Mouse (Mus musculus) colon, adult 2 months (tissue): ENCODE data around the gene Mllt6. TPM values are rescaled to one million over a fixed set of nuclear protein-coding genes. Genes with fewer than 3 reads are reported as not detected.

Source experiments
- polyA plus RNA-seq: library from polyadenylated mRNA; depleted of rRNA; stranded (reverse); fragments of >200 nt; gene quantifications from 2 replicates; pipeline ENCODE4 v1.2.3, GENCODE M21; 2012; rRNA removed

Mllt6 gene
- 45.1 and 49.9 TPM in 2 replicates for polyA plus RNA-seq

DNA sequence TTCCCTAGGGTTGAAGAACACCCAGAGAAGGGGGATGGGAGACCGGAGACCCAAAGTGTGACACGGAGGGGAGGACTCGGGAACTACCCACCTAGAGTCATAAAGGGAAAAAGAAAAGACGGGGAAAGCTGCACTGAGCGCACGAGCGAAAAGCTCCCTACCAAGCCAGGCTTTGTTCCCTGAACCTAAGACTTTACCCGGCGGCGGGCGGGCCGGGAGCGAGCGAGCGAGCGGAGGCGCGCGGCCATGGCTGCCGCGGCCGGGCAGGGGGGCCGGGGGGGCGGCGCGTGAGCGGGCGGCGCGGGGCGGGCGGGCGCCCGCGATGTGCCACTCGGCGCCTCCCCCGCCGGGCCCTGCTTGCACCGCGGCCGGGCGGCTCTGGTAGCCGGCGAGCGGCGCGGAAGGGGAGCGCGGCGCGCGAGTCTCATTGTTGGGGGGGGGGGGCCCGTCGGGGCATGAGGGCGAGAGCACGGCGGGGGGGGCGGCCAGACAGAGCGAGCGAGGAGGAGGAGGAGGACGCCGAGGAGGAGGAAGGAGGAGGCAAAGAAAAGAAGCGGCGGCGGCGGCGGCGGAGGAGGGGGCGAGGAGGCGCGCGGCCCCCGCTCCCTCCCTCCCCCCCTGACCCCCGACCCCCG is at the start of gene Mllt6:
Gene Mllt6 (plus strand): TSS at position 522 of the 635 bp plus-strand sequence.

DNA sequence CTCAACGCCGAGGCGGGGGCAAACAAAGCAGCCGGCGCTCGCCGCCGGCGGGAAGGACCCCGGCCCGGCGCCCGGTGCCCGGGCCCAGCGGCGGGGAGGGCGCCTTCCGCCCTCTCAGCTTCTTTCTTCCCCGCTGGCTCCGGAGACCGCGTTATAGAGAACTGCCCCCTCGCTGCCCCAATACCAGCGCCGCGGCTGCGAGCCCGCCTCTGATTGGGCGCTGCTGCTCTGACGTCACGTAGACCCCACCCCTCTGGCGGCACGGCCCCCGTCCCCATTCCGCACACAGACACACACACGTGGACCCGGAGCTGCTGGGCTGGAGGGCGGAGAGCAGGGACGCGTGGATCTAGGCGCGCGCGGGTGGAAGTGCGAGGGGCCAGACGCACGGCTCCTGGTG is 33.6 kb upstream of the Mllt6 start, which contains the start of gene Epop:
Gene Epop (minus strand): TSS at position 127 of the 400 bp plus-strand sequence.

DNA sequence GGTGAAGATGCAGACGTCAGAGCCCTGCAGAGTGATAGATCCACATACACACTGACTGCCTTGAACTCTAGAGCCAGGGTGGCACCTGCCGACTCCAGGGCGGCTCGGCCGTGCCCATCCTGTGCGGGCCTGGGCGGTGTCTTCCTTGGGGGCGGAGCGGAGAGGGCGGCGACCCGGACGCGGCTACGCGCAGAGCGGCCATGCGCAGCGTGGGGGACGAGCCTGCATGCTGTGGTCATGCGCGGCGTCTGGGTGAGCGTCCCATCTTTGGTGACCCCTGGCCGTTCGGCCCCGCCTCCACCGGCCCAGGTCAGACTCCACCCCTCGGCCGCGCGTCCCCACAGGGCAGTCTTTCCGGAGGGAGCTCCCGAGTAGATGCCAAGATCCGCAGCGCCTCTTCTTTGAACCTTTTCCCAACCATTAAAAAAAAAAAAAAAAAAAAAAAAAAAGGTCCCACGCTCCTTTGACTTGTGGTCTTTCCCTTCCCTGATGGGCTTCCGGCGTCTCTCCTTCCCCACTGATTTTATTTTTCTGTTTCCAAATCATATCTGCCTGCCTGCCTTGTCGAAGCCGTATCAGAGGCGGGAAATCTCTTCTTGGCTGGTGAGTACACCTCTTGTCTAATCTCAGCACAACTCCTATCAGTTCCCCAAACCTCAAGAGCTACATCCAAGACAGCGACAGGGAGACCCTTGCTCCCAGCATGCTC is 22.6 kb downstream of the Mllt6 start, which contains the start of gene Cisd3:
Gene Cisd3 (plus strand): TSS at position 214 of the 709 bp plus-strand sequence.

DNA sequence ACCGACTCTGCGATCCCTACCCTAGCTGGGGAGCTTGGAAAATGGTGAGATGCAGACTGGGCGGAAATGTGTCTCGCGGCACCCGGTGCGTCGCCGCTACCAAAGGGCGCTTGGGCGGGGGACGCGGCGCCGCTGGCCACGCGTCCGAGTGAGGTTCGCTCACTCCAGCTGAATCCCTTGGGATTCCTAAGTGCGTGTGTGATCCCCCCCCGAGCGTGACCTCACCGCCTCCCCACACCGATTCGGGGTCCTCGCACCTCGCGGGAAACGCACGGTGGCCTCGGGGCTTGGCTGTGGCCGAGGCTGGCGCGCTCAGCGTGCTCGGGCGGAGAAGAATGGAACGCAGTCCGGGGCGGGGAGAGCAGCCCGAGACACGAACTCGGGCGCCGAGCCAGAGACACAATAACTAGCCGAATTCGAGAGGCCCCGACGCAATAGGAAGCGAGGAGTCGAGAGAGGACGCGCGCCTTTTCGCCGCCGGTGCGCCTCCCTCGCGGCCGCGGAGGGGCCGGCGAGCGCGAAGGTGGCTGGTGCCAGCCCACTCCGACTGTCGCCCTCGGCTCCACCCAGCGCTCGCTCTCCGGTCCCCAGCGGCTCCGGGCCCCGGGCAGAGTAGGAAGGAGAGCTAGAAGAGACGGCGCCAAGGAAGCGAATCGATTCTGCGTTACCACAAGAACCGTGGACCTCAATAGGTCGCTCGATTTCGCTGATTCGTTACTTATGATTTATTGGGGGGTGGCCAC is 37.0 kb downstream of the Mllt6 start, which contains the start of gene Pcgf2:
Gene Pcgf2 (minus strand): TSS at position 495 of the 743 bp plus-strand sequence.

DNA sequence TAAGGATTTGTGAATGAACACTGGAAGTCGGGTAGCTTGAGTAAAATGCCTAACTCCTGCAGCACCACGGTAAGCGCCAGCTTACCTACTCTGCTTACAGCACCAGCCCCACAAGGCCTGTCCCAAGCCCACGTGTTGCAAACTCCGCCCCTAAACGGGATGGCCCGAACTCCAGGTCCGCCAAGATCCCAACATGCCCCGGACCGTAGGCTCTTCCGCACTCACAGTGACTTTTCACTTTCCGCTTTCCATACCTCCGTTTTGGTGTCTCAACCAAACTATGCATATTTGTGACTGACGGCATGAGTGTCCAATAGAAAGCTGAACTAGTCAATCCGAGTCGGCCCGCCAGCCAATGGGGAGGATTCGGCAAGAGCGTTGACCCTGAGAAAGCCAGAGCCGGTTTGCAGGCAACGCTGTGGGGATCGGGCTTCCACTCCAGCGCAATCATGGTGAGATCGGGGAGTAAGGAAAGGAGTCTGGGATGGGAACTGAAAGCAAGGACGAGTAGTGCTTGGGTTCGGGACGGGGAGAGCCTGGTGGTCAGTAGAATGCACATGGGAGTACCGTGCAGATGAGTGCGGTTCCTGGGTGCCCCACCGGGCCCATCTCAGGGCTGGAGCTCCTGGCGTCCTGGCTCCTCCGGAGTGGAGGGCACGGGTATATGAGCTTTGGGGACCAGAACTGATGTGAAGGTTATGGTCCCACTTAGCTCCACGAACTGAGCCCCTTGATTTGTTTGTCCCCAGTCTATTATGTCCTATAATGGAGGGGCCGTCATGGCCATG is 40.0 kb downstream of the Mllt6 start, which contains the start of gene Psmb3:
Gene Psmb3 (plus strand): TSS at position 361 of the 788 bp plus-strand sequence.

Other genes starting within 250 kb of the Mllt6 start
- gene Arhgap23, start 247.9 kb upstream of the Mllt6 start, polyA plus RNA-seq: 21.4 and 23.5 TPM in 2 replicates
- gene 4933428G20Rik, start 163.1 kb upstream of the Mllt6 start, polyA plus RNA-seq: not detected in 2 replicates
- 0.73 and 0.81 TPM in 2 replicates for gene Srcin1, start 87.2 kb upstream of the Mllt6 start, polyA plus RNA-seq
- 4.3 and 4.6 TPM in 2 replicates for gene Epop, start 33.7 kb upstream of the Mllt6 start, polyA plus RNA-seq
- gene Cisd3, start 22.4 kb downstream of the Mllt6 start, polyA plus RNA-seq: 149 and 167 TPM in 2 replicates
- 95.9 and 122 TPM in 2 replicates for gene Pcgf2, start 37.1 kb downstream of the Mllt6 start, polyA plus RNA-seq
- gene Psmb3, start 40.0 kb downstream of the Mllt6 start, polyA plus RNA-seq: 214 and 261 TPM in 2 replicates
- gene Pip4k2b, start 81.3 kb downstream of the Mllt6 start, polyA plus RNA-seq: 5.8 and 6.2 TPM in 2 replicates
- gene Cwc25, start 103.1 kb downstream of the Mllt6 start, polyA plus RNA-seq: 5.4 and 6.2 TPM in 2 replicates
- gene 1700001P01Rik, start 112.5 kb downstream of the Mllt6 start, polyA plus RNA-seq: 0.22 TPM in 1 of 2 replicates, not detected in the other
- 86.3 and 88.2 TPM in 2 replicates for gene Rpl23, start 119.0 kb downstream of the Mllt6 start, polyA plus RNA-seq
- gene Lasp1, start 135.6 kb downstream of the Mllt6 start, polyA plus RNA-seq: 238 and 246 TPM in 2 replicates
- 1.4 and 2.0 TPM in 2 replicates for gene B230217C12Rik, start 177.4 kb downstream of the Mllt6 start, polyA plus RNA-seq
- 0.14 TPM in 2 replicates for gene Fbxo47, start 220.7 kb downstream of the Mllt6 start, polyA plus RNA-seq